In the genomic region with DNA sequence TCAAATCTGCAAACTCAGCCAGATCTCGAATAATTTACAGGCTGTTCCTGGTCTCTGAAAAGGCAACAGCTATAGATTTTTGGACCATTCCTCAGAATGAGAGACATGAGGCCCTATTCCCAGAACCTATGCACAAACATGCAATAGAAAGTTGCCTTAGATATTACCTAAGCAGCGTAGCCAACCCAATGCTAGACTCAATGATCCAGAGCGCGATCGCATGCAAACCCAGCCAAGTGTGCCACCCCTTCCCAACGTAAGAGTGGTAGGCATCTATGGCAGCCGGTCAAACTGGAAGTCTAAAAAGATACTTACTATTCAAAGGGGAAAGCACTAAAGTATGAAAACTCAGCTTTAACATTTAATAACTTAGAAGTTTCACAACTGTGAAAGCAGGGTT, we compare ENCODE assay signal across 14 mouse cellular contexts. TPM values are rescaled to one million over a fixed set of nuclear protein-coding genes. Genes with fewer than 3 reads are reported as not detected.
DNase-seq lines count a peak whose midpoint lies in the region; ATAC-seq and TF ChIP-seq lines count a peak whose summit lies in the region.
"Had no signal": no experiment of that assay in that cellular context is flagged by ENCODE, and none has a peak within 500 bp of the region (broad histone marks: within the 10 kb centered on the region; RNA-seq: fewer than 3 reads in every experiment).

No protein-coding gene starts in this region.

- H3K4me1 ChIP-seq in lung, embryonic 15.5 days, result peaks cover 13% of the 10 kb centered on the region
- H3K4me1 ChIP-seq in lung, adult 2 months (ENCODE audit: control insufficient read depth, insufficient read depth, low read length), result peaks cover 2% of the 10 kb centered on the region; the same call in 1 of the 2 replicates
- peaks cover 17% of the 10 kb centered on the region for H3K4me1 ChIP-seq in intestine, embryonic 16.5 days (ENCODE audit: control insufficient read depth, insufficient read depth, low read length)
- peaks cover 10% of the 10 kb centered on the region; the same call in 1 of the 2 replicates for H3K4me1 ChIP-seq in limb, embryonic 15.5 days
- H3K4me1 ChIP-seq in hindbrain, embryonic 16.5 days (ENCODE audit: control insufficient read depth, insufficient read depth, low read depth, low read length), result no peaks in the 10 kb centered on the region
- H3K4me1 ChIP-seq: forebrain, embryonic 15.5 days; hindbrain, embryonic 10.5 days had no signal

- no peak for ATAC-seq in lung, embryonic 15.5 days (ENCODE audit: borderline replicate concordance, extremely low read depth, low FRiP score, low TSS enrichment)
- no peak for ATAC-seq in intestine, embryonic 16.5 days
- no peak for ATAC-seq in limb, embryonic 15.5 days (ENCODE audit: insufficient number of reproducible peaks, low FRiP score, low TSS enrichment, low read depth)
- ATAC-seq in hindbrain, embryonic 16.5 days, result no peak
- no peak for ATAC-seq in frontal cortex, adult (ENCODE audit: low TSS enrichment)
- ATAC-seq: forebrain, embryonic 15.5 days had no signal

- peak; percentile 19 for DNase-seq in kidney, adult 11 months
- no peak for DNase-seq in kidney, adult 9 months
- no peak for DNase-seq in lung, adult 2 months
- DNase-seq: gastrocnemius, adult 2 months; layer of hippocampus, postnatal 36 days; liver had no signal

- H3K27ac ChIP-seq in lung, embryonic 15.5 days, result peak overlapping the region; percentile 57
- H3K27ac ChIP-seq in intestine, embryonic 16.5 days (ENCODE audit: low read length), result peak overlapping the region; percentile 23
- peak overlapping the region; percentile 38; the same call in 1 of the 2 replicates for H3K27ac ChIP-seq in limb, embryonic 15.5 days
- H3K27ac ChIP-seq in hindbrain, embryonic 16.5 days (ENCODE audit: low read depth, low read length), result no peak overlapping the region
- H3K27ac ChIP-seq: forebrain, embryonic 15.5 days; gastrocnemius, adult 2 months; hindbrain, embryonic 10.5 days had no signal

- TF ChIP-seq CTCF in lung, adult 2 months (IDR thresholded peaks at IDR 0.05; ENCODE audit: insufficient read depth, low read length), result no peak

- no peaks in the 10 kb centered on the region for H3K36me3 ChIP-seq in lung, embryonic 15.5 days
- H3K36me3 ChIP-seq in intestine, embryonic 16.5 days (ENCODE audit: control insufficient read depth, insufficient read depth, low read length), result no peaks in the 10 kb centered on the region
- H3K36me3 ChIP-seq in limb, embryonic 15.5 days, result no peaks in the 10 kb centered on the region
- H3K36me3 ChIP-seq in hindbrain, embryonic 16.5 days (ENCODE audit: control insufficient read depth, insufficient read depth, low read length), result no peaks in the 10 kb centered on the region
- H3K36me3 ChIP-seq: forebrain, embryonic 15.5 days; neural tube, embryonic 13.5 days had no signal

- 79% methylated on average over 7 of the region's 7 CpGs for WGBS in lung, embryonic 15.5 days
- WGBS in lung, adult 2 months, result 82% methylated on average over 7 of the region's 7 CpGs
- 70% methylated on average over 7 of the region's 7 CpGs for WGBS in intestine, embryonic 16.5 days
- WGBS in limb, embryonic 15.5 days, result 71% methylated on average over 7 of the region's 7 CpGs
- WGBS in hindbrain, embryonic 16.5 days, result 80% methylated on average over 7 of the region's 7 CpGs

- no peak for TF ChIP-seq POLR2A in lung, adult 2 months (IDR thresholded peaks at IDR 0.05; ENCODE audit: borderline replicate concordance, extremely low read depth, low read depth, low read length)

- no peaks in the 10 kb centered on the region for H3K27me3 ChIP-seq in lung, embryonic 15.5 days
- no peaks in the 10 kb centered on the region for H3K27me3 ChIP-seq in intestine, embryonic 16.5 days (replicated peaks; ENCODE audit: control insufficient read depth, insufficient read depth, low read length)
- no peaks in the 10 kb centered on the region for H3K27me3 ChIP-seq in limb, embryonic 15.5 days
- H3K27me3 ChIP-seq in hindbrain, embryonic 16.5 days (replicated peaks; ENCODE audit: control insufficient read depth, insufficient read depth, low read length), result no peaks in the 10 kb centered on the region
- H3K27me3 ChIP-seq: forebrain, embryonic 15.5 days; neural tube, embryonic 13.5 days had no signal

- 0 out of 2 replicates have a peak overlapping the region, but pooled peaks have one; percentile 1 for H3K4me3 ChIP-seq in lung, embryonic 15.5 days
- no peak overlapping the region for H3K4me3 ChIP-seq in lung, adult 2 months (replicated peaks; ENCODE audit: extremely low read depth, low read depth, low read length)
- no peak overlapping the region for H3K4me3 ChIP-seq in intestine, embryonic 16.5 days (ENCODE audit: low read length)
- no peak overlapping the region for H3K4me3 ChIP-seq in limb, embryonic 15.5 days
- H3K4me3 ChIP-seq in hindbrain, embryonic 16.5 days (ENCODE audit: low read length), result no peak overlapping the region
- H3K4me3 ChIP-seq: forebrain, embryonic 15.5 days; hindbrain, embryonic 10.5 days; neural tube, embryonic 13.5 days had no signal

- no peaks in the 10 kb centered on the region for H3K9me3 ChIP-seq in lung, embryonic 15.5 days
- H3K9me3 ChIP-seq in intestine, embryonic 16.5 days (ENCODE audit: control insufficient read depth, low read length), result no peaks in the 10 kb centered on the region
- no peaks in the 10 kb centered on the region for H3K9me3 ChIP-seq in limb, embryonic 15.5 days
- no peaks in the 10 kb centered on the region for H3K9me3 ChIP-seq in hindbrain, embryonic 16.5 days (ENCODE audit: control insufficient read depth, low read length)
- H3K9me3 ChIP-seq: forebrain, embryonic 15.5 days; hindbrain, embryonic 10.5 days; neural tube, embryonic 13.5 days had no signal

- peak overlapping the region; percentile 42 for H3K4me2 ChIP-seq in lung, embryonic 15.5 days
- H3K4me2 ChIP-seq in intestine, embryonic 16.5 days (ENCODE audit: low read depth, low read length), result peak overlapping the region; percentile 24
- H3K4me2 ChIP-seq in limb, embryonic 15.5 days, result no peak overlapping the region
- no peak overlapping the region for H3K4me2 ChIP-seq in hindbrain, embryonic 16.5 days (ENCODE audit: low read length)
- H3K4me2 ChIP-seq: forebrain, embryonic 15.5 days; neural tube, embryonic 13.5 days had no signal

- no peak overlapping the region for H3K9ac ChIP-seq in lung, embryonic 15.5 days
- H3K9ac ChIP-seq in intestine, embryonic 16.5 days (ENCODE audit: low read depth, low read length), result no peak overlapping the region
- H3K9ac ChIP-seq in limb, embryonic 15.5 days, result no peak overlapping the region
- H3K9ac ChIP-seq in hindbrain, embryonic 16.5 days (ENCODE audit: low read depth, low read length), result no peak overlapping the region
- H3K9ac ChIP-seq: forebrain, embryonic 15.5 days; neural tube, embryonic 13.5 days had no signal

RNA-seq across cellular contexts. Expression of a gene that starts 28.6 kb away (rescaled TPM):
- polyA plus RNA-seq in lung, embryonic 15.5 days (2015; fragmentation: Nextera tagmentation; extraction: Ambion mirVana), result 53.1 and 56.2 TPM in 2 replicates
- 17.0 and 25.4 TPM in 2 replicates for polyA plus RNA-seq in lung, adult 2 months (2012; rRNA removed)
- polyA plus RNA-seq in intestine, embryonic 16.5 days (2015; fragmentation: Nextera tagmentation; extraction: Ambion mirVana), result 63.8 TPM in 2 replicates
- polyA plus RNA-seq in limb, embryonic 15.5 days (2015; fragmentation: Nextera tagmentation; extraction: Ambion mirVana), result 28.2 and 34.9 TPM in 2 replicates
- 72.0 and 76.6 TPM in 2 replicates for polyA plus RNA-seq in hindbrain, embryonic 16.5 days (2015; fragmentation: Nextera tagmentation; extraction: Ambion mirVana)

Comparison
In these comparisons a context has a peak if more than half of its experiments do, and no peak if none do; other contexts are left out.
1. H3K4me2 ChIP-seq: peak in lung, embryonic 15.5 days (single experiment) and intestine, embryonic 16.5 days (single experiment); none in limb, embryonic 15.5 days (single experiment) and hindbrain, embryonic 16.5 days (single experiment).